Mouse (Mus musculus): ENCODE results near the gene Tmem156. TPM values are rescaled to one million over a fixed set of nuclear protein-coding genes. Genes with fewer than 3 reads are reported as not detected.

The Tmem156 gene
- polyA plus RNA-seq (2014; fragmentation: Nextera tagmentation; extraction: Ambion mirVana) = 0.56 and 0.72 TPM in 2 replicates

- H3K36me3 ChIP-seq (ENCODE audit: control insufficient read depth, insufficient read depth, low read length) = no peaks in the 10 kb centered on the region
- no peak within 1 kb of the TSS; the same call in 1 of the 2 replicates for H3K4me2 ChIP-seq (replicated peaks; ENCODE audit: low read depth, low read length)
- H3K4me1 ChIP-seq (ENCODE audit: control insufficient read depth, insufficient read depth, low read length) = 0 out of 2 replicates have a peak, but pooled peaks cover 6% of the 10 kb centered on the region
- H3K27ac ChIP-seq (ENCODE audit: low read length) = 0 out of 2 replicates have a peak within 1 kb of the TSS, but pooled peaks have one; percentile 1
- H3K4me3 ChIP-seq (ENCODE audit: low read depth, low read length) = no peak within 1 kb of the TSS
- H3K9me3 ChIP-seq (ENCODE audit: control insufficient read depth, low read depth, low read length) = no peaks in the 10 kb centered on the region
- no peaks in the 10 kb centered on the region for H3K27me3 ChIP-seq (ENCODE audit: control insufficient read depth, insufficient read depth, low read length)
- H3K9ac ChIP-seq (replicated peaks; ENCODE audit: low read depth, low read length) = no peak within 1 kb of the TSS
- 28% methylated on average over 5 of the region's 5 CpGs for WGBS
- ATAC-seq (ENCODE audit: insufficient number of reproducible peaks, insufficient read depth, low FRiP score, low read depth) = no peak
These were observed at the start of gene Tmem156 for GRCm38 (mm10) chr5:65091921-65092320. TSS of gene Tmem156 (minus strand) at chr5:65092132.

DNA sequence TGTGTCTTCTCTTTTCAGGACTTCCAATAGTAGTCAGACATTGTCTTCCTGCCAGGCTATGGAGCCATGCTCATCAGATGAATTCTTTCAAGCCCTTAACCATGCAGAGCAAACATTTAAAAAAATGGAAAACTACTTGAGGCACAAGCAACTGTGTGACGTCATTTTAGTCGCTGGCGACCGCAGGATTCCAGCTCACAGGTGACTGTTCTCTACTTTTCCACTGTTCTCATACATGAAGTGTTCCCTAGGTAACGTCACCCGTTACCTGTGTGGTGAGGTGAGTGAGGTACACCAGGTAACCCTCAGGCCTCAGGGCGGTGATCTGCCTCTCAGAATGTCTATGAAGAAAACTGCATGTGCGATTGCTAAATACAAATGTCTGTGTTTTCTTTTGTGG is 49.3 kb upstream of the Tmem156 start:
- H3K4me2 ChIP-seq (replicated peaks; ENCODE audit: low read depth, low read length) = no peak overlapping the region
- peaks cover 4% of the 10 kb centered on the region; the same call in 1 of the 2 replicates for H3K36me3 ChIP-seq (ENCODE audit: control insufficient read depth, insufficient read depth, low read length)
- H3K4me3 ChIP-seq (ENCODE audit: low read depth, low read length) = no peak overlapping the region
- no peaks in the 10 kb centered on the region for H3K27me3 ChIP-seq (ENCODE audit: control insufficient read depth, insufficient read depth, low read length)
- H3K27ac ChIP-seq (ENCODE audit: low read length) = no peak overlapping the region
- no peaks in the 10 kb centered on the region for H3K9me3 ChIP-seq (ENCODE audit: control insufficient read depth, low read depth, low read length)
- H3K9ac ChIP-seq (replicated peaks; ENCODE audit: low read depth, low read length) = no peak overlapping the region
- 83% methylated on average over 8 of the region's 8 CpGs for WGBS
- ATAC-seq (ENCODE audit: insufficient number of reproducible peaks, insufficient read depth, low FRiP score, low read depth) = no peak
- no peaks in the 10 kb centered on the region for H3K4me1 ChIP-seq (ENCODE audit: control insufficient read depth, insufficient read depth, low read length)

GRCm38 (mm10) chr5:65137073-65137472 is 45.1 kb upstream of the Tmem156 start:
- H3K27ac ChIP-seq (ENCODE audit: low read length) = no peak overlapping the region
- H3K9me3 ChIP-seq (ENCODE audit: control insufficient read depth, low read depth, low read length) = no peaks in the 10 kb centered on the region
- no peaks in the 10 kb centered on the region for H3K27me3 ChIP-seq (ENCODE audit: control insufficient read depth, insufficient read depth, low read length)
- WGBS = 91% methylated on average over 6 of the region's 6 CpGs
- H3K4me3 ChIP-seq (ENCODE audit: low read depth, low read length) = no peak overlapping the region
- H3K4me2 ChIP-seq (replicated peaks; ENCODE audit: low read depth, low read length) = no peak overlapping the region
- H3K9ac ChIP-seq (replicated peaks; ENCODE audit: low read depth, low read length) = no peak overlapping the region
- H3K36me3 ChIP-seq (ENCODE audit: control insufficient read depth, insufficient read depth, low read length) = no peaks in the 10 kb centered on the region
- no peak for ATAC-seq (ENCODE audit: insufficient number of reproducible peaks, insufficient read depth, low FRiP score, low read depth)
- no peaks in the 10 kb centered on the region for H3K4me1 ChIP-seq (ENCODE audit: control insufficient read depth, insufficient read depth, low read length)

GRCm38 (mm10) chr5:65136159-65136558 is 44.2 kb upstream of the Tmem156 start:
- no peaks in the 10 kb centered on the region for H3K9me3 ChIP-seq (ENCODE audit: control insufficient read depth, low read depth, low read length)
- no peak overlapping the region for H3K4me2 ChIP-seq (replicated peaks; ENCODE audit: low read depth, low read length)
- H3K4me1 ChIP-seq (ENCODE audit: control insufficient read depth, insufficient read depth, low read length) = no peaks in the 10 kb centered on the region
- no peaks in the 10 kb centered on the region for H3K27me3 ChIP-seq (ENCODE audit: control insufficient read depth, insufficient read depth, low read length)
- ATAC-seq (ENCODE audit: insufficient number of reproducible peaks, insufficient read depth, low FRiP score, low read depth) = no peak
- whole genome bisulfite sequencing = 84% methylated on average over 7 of the region's 7 CpGs
- no peak overlapping the region for H3K27ac ChIP-seq (ENCODE audit: low read length)
- H3K9ac ChIP-seq (replicated peaks; ENCODE audit: low read depth, low read length) = no peak overlapping the region
- H3K36me3 ChIP-seq (ENCODE audit: control insufficient read depth, insufficient read depth, low read length) = no peaks in the 10 kb centered on the region
- no peak overlapping the region for H3K4me3 ChIP-seq (ENCODE audit: low read depth, low read length)

DNA sequence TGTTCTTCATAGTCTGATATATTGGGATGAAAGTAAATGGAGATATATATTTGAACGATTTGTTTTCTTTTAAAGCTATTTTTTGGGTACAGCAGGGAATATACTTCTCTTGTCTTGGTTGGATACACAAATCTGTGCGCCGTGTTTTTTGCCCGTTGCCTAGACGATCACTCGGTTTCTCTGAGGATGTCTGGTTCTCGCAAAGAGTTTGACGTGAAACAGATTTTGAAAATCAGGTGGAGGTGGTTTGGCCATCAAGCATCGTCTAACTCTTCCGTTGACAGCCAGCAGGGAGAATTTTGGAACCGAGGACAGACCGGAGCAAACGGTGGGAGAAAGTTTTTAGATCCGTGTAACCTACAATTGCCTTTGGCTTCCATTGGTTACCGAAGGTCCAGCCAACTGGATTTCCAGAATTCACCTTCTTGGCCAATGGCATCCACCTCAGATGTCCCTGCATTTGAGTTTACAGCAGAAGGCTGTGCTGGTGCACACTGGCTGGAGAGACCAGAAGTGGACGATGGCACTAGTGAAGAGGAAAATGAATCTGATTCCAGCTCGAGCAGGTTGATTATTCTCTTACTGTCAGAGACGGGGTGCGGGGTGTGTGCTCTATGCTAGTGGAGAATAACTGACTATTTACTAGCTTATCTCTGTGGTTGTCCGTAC is 39.4 kb upstream of the Tmem156 start:
- Histone ChIP-seq H3K9ac (replicated peaks; ENCODE audit: low read depth, low read length) (no peak overlapping the region; the same call in 1 of the 2 replicates), H3K9me3 (ENCODE audit: control insufficient read depth, low read depth, low read length) (no peaks in the 10 kb centered on the region), H3K27ac (ENCODE audit: low read length) (no peak overlapping the region), H3K4me3 (ENCODE audit: low read depth, low read length) (peak overlapping the region; percentile 31), H3K4me2 (replicated peaks; ENCODE audit: low read depth, low read length) (peak overlapping the region; percentile 51), H3K27me3 (ENCODE audit: control insufficient read depth, insufficient read depth, low read length) (no peaks in the 10 kb centered on the region), H3K36me3 (ENCODE audit: control insufficient read depth, insufficient read depth, low read length) (no peaks in the 10 kb centered on the region), H3K4me1 (ENCODE audit: control insufficient read depth, insufficient read depth, low read length) (no peaks in the 10 kb centered on the region)
- no peak for ATAC-seq (ENCODE audit: insufficient number of reproducible peaks, insufficient read depth, low FRiP score, low read depth)
- 20% methylated on average over 20 of the region's 20 CpGs for WGBS

- H3K9ac ChIP-seq (replicated peaks; ENCODE audit: low read depth, low read length) = no peak overlapping the region; the same call in 1 of the 2 replicates
- no peaks in the 10 kb centered on the region for H3K36me3 ChIP-seq (ENCODE audit: control insufficient read depth, insufficient read depth, low read length)
- H3K27ac ChIP-seq (ENCODE audit: low read length) = no peak overlapping the region
- ATAC-seq (ENCODE audit: insufficient number of reproducible peaks, insufficient read depth, low FRiP score, low read depth) = no peak
- 6% methylated on average over 12 of the region's 12 CpGs for WGBS
- H3K4me1 ChIP-seq (ENCODE audit: control insufficient read depth, insufficient read depth, low read length) = no peaks in the 10 kb centered on the region
- peak overlapping the region; percentile 51 for H3K4me2 ChIP-seq (replicated peaks; ENCODE audit: low read depth, low read length)
- no peaks in the 10 kb centered on the region for H3K27me3 ChIP-seq (ENCODE audit: control insufficient read depth, insufficient read depth, low read length)
- H3K9me3 ChIP-seq (ENCODE audit: control insufficient read depth, low read depth, low read length) = no peaks in the 10 kb centered on the region
- peak overlapping the region; percentile 31 for H3K4me3 ChIP-seq (ENCODE audit: low read depth, low read length)
These were observed 38.7 kb upstream of the Tmem156 start for GRCm38 (mm10) chr5:65130528-65131210.

- WGBS = 78% methylated on average over 2 of the region's 2 CpGs
- no peak for ATAC-seq (ENCODE audit: insufficient number of reproducible peaks, insufficient read depth, low FRiP score, low read depth)
These were observed 36.5 kb upstream of the Tmem156 start for GRCm38 (mm10) chr5:65128481-65128880.

GRCm38 (mm10) chr5:65126137-65126536 is 34.2 kb upstream of the Tmem156 start:
- Histone ChIP-seq H3K4me2 (replicated peaks; ENCODE audit: low read depth, low read length) (no peak overlapping the region), H3K36me3 (ENCODE audit: control insufficient read depth, insufficient read depth, low read length) (no peaks in the 10 kb centered on the region), H3K9me3 (ENCODE audit: control insufficient read depth, low read depth, low read length) (no peaks in the 10 kb centered on the region), H3K4me3 (ENCODE audit: low read depth, low read length) (no peak overlapping the region), H3K9ac (replicated peaks; ENCODE audit: low read depth, low read length) (no peak overlapping the region), H3K4me1 (ENCODE audit: control insufficient read depth, insufficient read depth, low read length) (no peaks in the 10 kb centered on the region), H3K27me3 (ENCODE audit: control insufficient read depth, insufficient read depth, low read length) (no peaks in the 10 kb centered on the region), H3K27ac (ENCODE audit: low read length) (no peak overlapping the region)
- WGBS = 97% methylated on average over 1 of the region's 1 CpGs
- no peak for ATAC-seq (ENCODE audit: insufficient number of reproducible peaks, insufficient read depth, low FRiP score, low read depth)

More at GRCm38 (mm10) chr5:65128481-65128880, 36.5 kb upstream of the Tmem156 start:
- no peaks in the 10 kb centered on the region for H3K36me3 ChIP-seq (ENCODE audit: control insufficient read depth, insufficient read depth, low read length)
- H3K4me3 ChIP-seq (ENCODE audit: low read depth, low read length) = no peak overlapping the region
- H3K27me3 ChIP-seq (ENCODE audit: control insufficient read depth, insufficient read depth, low read length) = no peaks in the 10 kb centered on the region
- no peak overlapping the region for H3K9ac ChIP-seq (replicated peaks; ENCODE audit: low read depth, low read length)
- H3K9me3 ChIP-seq (ENCODE audit: control insufficient read depth, low read depth, low read length) = no peaks in the 10 kb centered on the region
- no peaks in the 10 kb centered on the region for H3K4me1 ChIP-seq (ENCODE audit: control insufficient read depth, insufficient read depth, low read length)
- H3K4me2 ChIP-seq (replicated peaks; ENCODE audit: low read depth, low read length) = no peak overlapping the region
- H3K27ac ChIP-seq (ENCODE audit: low read length) = no peak overlapping the region

Data from stomach, embryonic 14.5 days (tissue).